Mouse (Mus musculus): ENCODE data around the gene Ano9.

DNA sequence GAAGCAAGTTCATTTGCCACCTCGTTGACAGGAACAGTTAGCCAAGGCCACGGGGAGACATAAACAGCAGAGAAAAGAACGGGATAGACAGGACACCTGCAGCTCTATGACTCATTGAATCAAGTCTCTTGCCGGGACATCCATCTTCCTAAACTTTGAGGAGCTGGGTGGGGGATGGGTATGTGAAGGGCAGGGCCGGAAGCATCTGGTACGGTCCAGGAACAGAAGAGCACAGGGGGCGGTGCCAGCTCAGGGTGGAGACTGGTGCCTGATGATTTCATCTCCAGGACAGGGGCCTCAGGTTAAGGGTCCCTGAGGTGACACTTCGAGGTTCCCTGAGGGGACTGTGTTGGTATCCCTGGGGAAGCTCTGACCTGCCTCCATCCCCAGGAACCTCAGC, 29.7 kb downstream of the Ano9 start:
- no peak for TF ChIP-seq CTCF (IDR thresholded peaks at IDR 0.05; ENCODE audit: low read depth, low read length)
- TF ChIP-seq POLR2A (IDR thresholded peaks at IDR 0.05; ENCODE audit: extremely low read depth, insufficient read depth, low read length), result no peak

Measured in liver, adult 2 months (tissue).